Comparison of ENCODE assay signal across 13 mouse cellular contexts in the genomic region with DNA sequence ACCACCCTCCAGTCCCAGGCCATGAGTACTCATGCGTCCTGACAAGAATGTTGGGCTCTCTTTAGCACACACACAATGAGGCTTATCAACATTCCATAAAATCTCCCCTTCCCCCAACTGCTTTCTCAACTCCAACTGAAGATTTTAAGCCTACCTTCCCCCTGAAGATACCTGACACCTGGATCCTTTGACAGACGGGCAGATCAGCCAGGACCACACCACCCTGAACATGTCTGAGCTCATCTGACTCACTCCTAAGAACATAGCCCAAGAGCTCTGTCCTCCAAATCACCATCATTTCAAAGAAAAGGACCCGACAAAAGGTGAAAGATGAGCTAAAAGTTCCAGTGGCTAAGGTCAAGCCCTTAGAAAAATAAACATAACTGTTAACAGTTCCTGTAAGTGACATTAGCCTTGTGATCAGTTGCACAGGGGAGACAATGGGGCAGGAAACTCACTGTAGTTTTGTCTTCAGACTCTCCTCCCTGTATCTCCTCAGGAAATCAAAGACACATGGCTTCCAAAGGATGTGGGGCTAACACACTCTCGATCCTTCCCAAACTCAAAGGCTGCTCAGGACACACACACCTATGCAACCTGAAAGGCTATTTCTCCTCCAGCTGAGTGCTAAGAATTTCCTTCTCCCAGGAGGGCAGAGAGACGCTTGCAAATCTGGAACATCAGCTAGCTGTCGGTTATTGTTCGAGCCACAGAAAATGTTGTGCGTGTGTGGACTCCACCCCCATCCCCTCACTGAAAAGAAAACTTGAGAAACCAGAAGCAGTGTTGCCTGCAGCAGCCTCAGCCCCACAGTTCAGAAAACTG. TPM values are rescaled to one million over a fixed set of nuclear protein-coding genes. Genes with fewer than 3 reads are reported as not detected.
A peak's percentile ranks its signal among the peaks of the same experiment; 100 is the strongest.
DNase-seq lines count a peak whose midpoint lies in the region; ATAC-seq and TF ChIP-seq lines count a peak whose summit lies in the region.
"Had no signal": no experiment of that assay in that cellular context is flagged by ENCODE, and none has a peak within 500 bp of the region (broad histone marks: within the 10 kb centered on the region; RNA-seq: fewer than 3 reads in every experiment).

No protein-coding gene starts in this region.

- TF ChIP-seq CTCF in small intestine, adult 2 months (IDR thresholded peaks at IDR 0.05; ENCODE audit: extremely low read depth, insufficient read length, insufficient replicate concordance, low read depth, low read length): no peak

- H3K27me3 ChIP-seq in heart, embryonic 15.5 days: no peaks in the 10 kb centered on the region
- H3K27me3 ChIP-seq in embryonic facial prominence, embryonic 12.5 days: no peaks in the 10 kb centered on the region
- no peaks in the 10 kb centered on the region for H3K27me3 ChIP-seq in small intestine, adult 2 months (ENCODE audit: control insufficient read depth, insufficient read depth, low read length)
- H3K27me3 ChIP-seq: liver, embryonic 15.5 days had no signal

- intact Hi-C loops in heart, postnatal 14 days (cut with DNase I): no loop called here

- peak overlapping the region; percentile 41 for H3K27ac ChIP-seq in heart, embryonic 15.5 days
- peak overlapping the region; percentile 65 for H3K27ac ChIP-seq in embryonic facial prominence, embryonic 12.5 days
- H3K27ac ChIP-seq in small intestine, adult 2 months (ENCODE audit: insufficient read depth, low read depth, low read length): 0 out of 2 replicates have a peak overlapping the region, but pooled peaks have one; percentile 14
- H3K27ac ChIP-seq: liver, embryonic 15.5 days had no signal

- no peak for ATAC-seq in heart, embryonic 15.5 days (replicated peaks; ENCODE audit: insufficient number of reproducible peaks, insufficient read depth, low FRiP score, low read depth)
- no peak for ATAC-seq in embryonic facial prominence, embryonic 12.5 days (ENCODE audit: insufficient number of reproducible peaks, insufficient read depth, low FRiP score, low TSS enrichment)

- peaks cover 37% of the 10 kb centered on the region for H3K36me3 ChIP-seq in heart, embryonic 15.5 days
- H3K36me3 ChIP-seq in embryonic facial prominence, embryonic 12.5 days: peaks cover 36% of the 10 kb centered on the region
- H3K36me3 ChIP-seq in small intestine, adult 2 months (ENCODE audit: control insufficient read depth, insufficient read depth, low read length): peaks cover 45% of the 10 kb centered on the region

- TF ChIP-seq POLR2A in small intestine, adult 2 months (IDR thresholded peaks at IDR 0.05; ENCODE audit: low read depth, low read length): no peak

- H3K4me3 ChIP-seq in heart, embryonic 15.5 days: no peak overlapping the region
- H3K4me3 ChIP-seq in embryonic facial prominence, embryonic 12.5 days: no peak overlapping the region
- H3K4me3 ChIP-seq in small intestine, adult 2 months (ENCODE audit: low read depth, low read length): no peak overlapping the region
- H3K4me3 ChIP-seq: liver, embryonic 15.5 days had no signal

- H3K9ac ChIP-seq in heart, embryonic 15.5 days: peak overlapping the region; percentile 11; the same call in 1 of the 2 replicates
- peak overlapping the region; percentile 20; the same call in 1 of the 2 replicates for H3K9ac ChIP-seq in embryonic facial prominence, embryonic 12.5 days
- H3K9ac ChIP-seq: liver, embryonic 15.5 days had no signal

- peaks cover 53% of the 10 kb centered on the region for H3K4me1 ChIP-seq in heart, embryonic 15.5 days (replicated peaks)
- peaks cover 49% of the 10 kb centered on the region for H3K4me1 ChIP-seq in embryonic facial prominence, embryonic 12.5 days
- peaks cover 22% of the 10 kb centered on the region for H3K4me1 ChIP-seq in small intestine, adult 2 months (ENCODE audit: control insufficient read depth, insufficient read depth, insufficient read length, low read length)

- peak overlapping the region; percentile 3; the same call in 1 of the 2 replicates for H3K4me2 ChIP-seq in heart, embryonic 15.5 days
- H3K4me2 ChIP-seq in embryonic facial prominence, embryonic 12.5 days (replicated peaks): peak overlapping the region; percentile 11
- H3K4me2 ChIP-seq: liver, embryonic 15.5 days had no signal

- H3K9me3 ChIP-seq in heart, embryonic 15.5 days (replicated peaks): no peaks in the 10 kb centered on the region
- no peaks in the 10 kb centered on the region for H3K9me3 ChIP-seq in embryonic facial prominence, embryonic 12.5 days
- H3K9me3 ChIP-seq: G1E; liver, embryonic 15.5 days had no signal

- no peak for DNase-seq in heart, postnatal 14 days
- peak; percentile 41 for DNase-seq in lung, postnatal 10 days
- DNase-seq in lung, postnatal 4 days: no peak
- DNase-seq in natural killer cell, adult 2 months (ENCODE audit: low spot score in 2 of 2): no peak
- no peak for DNase-seq in frontal cortex, postnatal 25 days (ENCODE audit: low spot score in 2 of 2)
- DNase-seq: adrenal gland, postnatal 10 days; cerebellum, adult 8-10 months had no signal

- 19% methylated on average over 8 of the region's 8 CpGs for WGBS in heart, embryonic 15.5 days
- WGBS in embryonic facial prominence, embryonic 12.5 days: 25% methylated on average over 8 of the region's 8 CpGs
- WGBS in small intestine, adult 2 months: 48% methylated on average over 8 of the region's 8 CpGs

RNA-seq across cellular contexts. Expression of a gene that starts 5.6 kb away (rescaled TPM):
- polyA plus RNA-seq in heart, embryonic 15.5 days (2015; fragmentation: Nextera tagmentation; extraction: Ambion mirVana): 54.4 and 76.7 TPM in 2 replicates
- total RNA-seq in heart, postnatal 14 days (2021): 10 to 100 TPM; 70.0 to 77.1 TPM
- polyA plus RNA-seq in embryonic facial prominence, embryonic 12.5 days (2016; fragmentation: Nextera tagmentation; extraction: Ambion mirVana): 82.1 and 86.6 TPM in 2 replicates
- 56.0 and 78.3 TPM in 2 replicates for polyA plus RNA-seq in small intestine, adult 2 months (2012; rRNA removed)

RNA-seq across cellular contexts. Expression of a gene that starts 17.6 kb away (rescaled TPM):
- 18.1 and 21.8 TPM in 2 replicates for polyA plus RNA-seq in heart, embryonic 15.5 days (2015; fragmentation: Nextera tagmentation; extraction: Ambion mirVana)
- total RNA-seq in heart, postnatal 14 days (2021): 10 to 100 TPM; 24.7 to 25.8 TPM
- 56.0 and 56.3 TPM in 2 replicates for polyA plus RNA-seq in embryonic facial prominence, embryonic 12.5 days (2016; fragmentation: Nextera tagmentation; extraction: Ambion mirVana)
- 16.9 and 26.5 TPM in 2 replicates for polyA plus RNA-seq in small intestine, adult 2 months (2012; rRNA removed)

RNA-seq across cellular contexts. Expression of a gene that starts 33.2 kb away (rescaled TPM):
- 122 and 123 TPM in 2 replicates for polyA plus RNA-seq in heart, embryonic 15.5 days (2015; fragmentation: Nextera tagmentation; extraction: Ambion mirVana)
- total RNA-seq in heart, postnatal 14 days (2021): 100 to 1,000 TPM; 196 to 208 TPM
- polyA plus RNA-seq in embryonic facial prominence, embryonic 12.5 days (2016; fragmentation: Nextera tagmentation; extraction: Ambion mirVana): 52.4 and 52.8 TPM in 2 replicates
- 63.3 and 95.9 TPM in 2 replicates for polyA plus RNA-seq in small intestine, adult 2 months (2012; rRNA removed)

RNA-seq across cellular contexts. Expression of a gene that starts 41.8 kb away (rescaled TPM):
- polyA plus RNA-seq in heart, embryonic 15.5 days (2015; fragmentation: Nextera tagmentation; extraction: Ambion mirVana): 0.96 and 1.2 TPM in 2 replicates
- 1 to 10 TPM; 3.5 to 4.0 TPM for total RNA-seq in heart, postnatal 14 days (2021)
- polyA plus RNA-seq in embryonic facial prominence, embryonic 12.5 days (2016; fragmentation: Nextera tagmentation; extraction: Ambion mirVana): 2.6 and 4.7 TPM in 2 replicates
- 0.89 and 1.0 TPM in 2 replicates for polyA plus RNA-seq in small intestine, adult 2 months (2012; rRNA removed)
- polyA plus RNA-seq: G1E had no signal

RNA-seq across cellular contexts. Expression of a gene that starts 54.2 kb away (rescaled TPM):
- polyA plus RNA-seq in heart, embryonic 15.5 days (2015; fragmentation: Nextera tagmentation; extraction: Ambion mirVana): 13.5 and 17.4 TPM in 2 replicates
- not detected for total RNA-seq in heart, postnatal 14 days (2021)
- polyA plus RNA-seq in embryonic facial prominence, embryonic 12.5 days (2016; fragmentation: Nextera tagmentation; extraction: Ambion mirVana): 31.3 and 34.4 TPM in 2 replicates
- polyA plus RNA-seq in small intestine, adult 2 months (2012; rRNA removed): not detected in 2 replicates
- total RNA-seq: adrenal gland, postnatal 10 days; layer of hippocampus, adult 8-10 months had no signal
- polyA plus RNA-seq: G1E had no signal

Comparison
In these comparisons a context has a peak if more than half of its experiments do, and no peak if none do; other contexts are left out.
1. H3K27ac ChIP-seq: peak in every context shown above with its lines; median percentile 65 in embryonic facial prominence, embryonic 12.5 days; 41 in heart, embryonic 15.5 days; 14 in small intestine, adult 2 months.